Mouse (Mus musculus) embryonic facial prominence, embryonic 15.5 days (tissue): ENCODE measurements around the gene Grik4. TPM values are rescaled to one million over a fixed set of nuclear protein-coding genes. Genes with fewer than 3 reads are reported as not detected.
"Not testable (repeated sequence)": the region's sequence is repeated elsewhere in the genome, so short reads cannot be mapped to it uniquely, and the experiment has no call there.

Experiments used
- ATAC-seq: fragments of 200-750 bp; cut with Nextera tagmentation; 2 replicates; pipeline ENCODE4 v1.8.0; 2017; ENCODE audit warnings: low read depth, moderate TSS enrichment; ENCODE audit not compliant: insufficient number of reproducible peaks, low FRiP score, low TSS enrichment
- H3K27ac ChIP-seq: fragments of 300-500 bp; sonication (generic); replicated peaks from 2 replicates; pipeline ENCODE4 v1.5.1; 2015; ENCODE audit warnings: mild to moderate bottlenecking, inconsistent platforms
- H3K27me3 ChIP-seq: fragments of 300-500 bp; sonication (generic); 2 replicates; pipeline ENCODE4 v1.6.1; 2015; ENCODE audit warnings: inconsistent platforms
- H3K36me3 ChIP-seq: fragments of 300-500 bp; sonication (generic); 2 replicates; pipeline ENCODE4 v1.6.1; 2015; ENCODE audit warnings: mild to moderate bottlenecking, inconsistent platforms
- H3K4me1 ChIP-seq: fragments of 300-500 bp; sonication (generic); 2 replicates; pipeline ENCODE4 v1.6.1; 2015; ENCODE audit warnings: inconsistent platforms
- H3K4me2 ChIP-seq: fragments of 300-500 bp; sonication (generic); replicated peaks from 2 replicates; pipeline ENCODE4 v1.6.1; 2015; ENCODE audit warnings: mild to moderate bottlenecking, inconsistent platforms
- H3K4me3 ChIP-seq: fragments of 300-500 bp; sonication (generic); replicated peaks from 2 replicates; pipeline ENCODE4 v1.5.1; 2015; ENCODE audit warnings: mild to moderate bottlenecking, inconsistent platforms
- H3K9ac ChIP-seq: fragments of 300-500 bp; sonication (generic); 2 replicates; pipeline ENCODE4 v1.6.1; 2015; ENCODE audit warnings: inconsistent platforms
- H3K9me3 ChIP-seq: fragments of 300-500 bp; sonication (generic); replicated peaks from 2 replicates; pipeline ENCODE4 v1.6.1; 2016; ENCODE audit warnings: inconsistent platforms
- WGBS: fragments of 180-500 bp; shearing (Covaris S2); methylation state at CpG from one replicate; pipeline ENCODE4 v1.1.7; 2015; 5-methylcytosine and 5-hydroxymethylcytosine counted together
- polyA plus RNA-seq: library from polyadenylated mRNA; unstranded; fragments of >200 nt; fragmentation: Nextera tagmentation; extraction: Ambion mirVana; gene quantifications from 2 replicates; pipeline ENCODE4 v1.2.1, GENCODE M21; 2015

The Grik4 gene
- 1.8 and 2.0 TPM in 2 replicates for polyA plus RNA-seq

- Histone ChIP-seq H3K4me3 (peak within 1 kb of the TSS; percentile 72), H3K27me3 (peaks cover 9% of the 10 kb centered on the region), H3K9ac (peak within 1 kb of the TSS; percentile 66), H3K36me3 (no peaks in the 10 kb centered on the region), H3K4me1 (peaks cover 18% of the 10 kb centered on the region), H3K4me2 (peak within 1 kb of the TSS; percentile 100), H3K9me3 (no peaks in the 10 kb centered on the region), H3K27ac (0 out of 2 replicates have a peak within 1 kb of the TSS, but pooled peaks have one; percentile 19)
- peak; percentile 15; the same call in 1 of the 2 replicates for ATAC-seq
- under 1% methylated on average over 66 of the region's 68 CpGs for WGBS
Observed at GRCm38 (mm10) chr9:42943781-42944535, at the start of gene Grik4. Gene Grik4 (minus strand): TSS chr9:42944493.

GRCm38 (mm10) chr9:42993659-42994058 lies 49.4 kb upstream of the Grik4 start:
- no peaks in the 10 kb centered on the region for H3K27me3 ChIP-seq
- no peak overlapping the region for H3K4me2 ChIP-seq
- H3K4me1 ChIP-seq: no peaks in the 10 kb centered on the region
- no peak overlapping the region for H3K9ac ChIP-seq
- H3K27ac ChIP-seq: no peak overlapping the region
- H3K4me3 ChIP-seq: no peak overlapping the region
- no peak for ATAC-seq
- peaks cover 69% of the 10 kb centered on the region for H3K36me3 ChIP-seq
- WGBS: 74% methylated on average over 4 of the region's 4 CpGs
- H3K9me3 ChIP-seq: no peaks in the 10 kb centered on the region

- H3K27ac ChIP-seq: no peak overlapping the region
- H3K4me2 ChIP-seq: no peak overlapping the region
- WGBS: 85% methylated on average over 4 of the region's 4 CpGs
- H3K4me3 ChIP-seq: no peak overlapping the region
- no peaks in the 10 kb centered on the region for H3K9me3 ChIP-seq
- no peaks in the 10 kb centered on the region for H3K4me1 ChIP-seq
- H3K27me3 ChIP-seq: no peaks in the 10 kb centered on the region
- ATAC-seq: no peak
- no peak overlapping the region for H3K9ac ChIP-seq
- H3K36me3 ChIP-seq: peaks cover 62% of the 10 kb centered on the region
Observed at GRCm38 (mm10) chr9:42987988-42988387, 43.7 kb upstream of the Grik4 start.

- Histone ChIP-seq H3K4me2 (no peak overlapping the region), H3K36me3 (peaks cover 73% of the 10 kb centered on the region), H3K27ac (peak overlapping the region; percentile 65), H3K4me3 (no peak overlapping the region), H3K27me3 (no peaks in the 10 kb centered on the region), H3K9me3 (no peaks in the 10 kb centered on the region), H3K9ac (no peak overlapping the region), H3K4me1 (no peaks in the 10 kb centered on the region)
- WGBS: 45% methylated on average over 11 of the region's 11 CpGs
- no peak for ATAC-seq
Observed at GRCm38 (mm10) chr9:42968894-42969521, 24.7 kb upstream of the Grik4 start.

GRCm38 (mm10) chr9:42967731-42968130 lies 23.4 kb upstream of the Grik4 start:
- Histone ChIP-seq H3K27ac (no peak overlapping the region), H3K4me2 (no peak overlapping the region), H3K9me3 (no peaks in the 10 kb centered on the region), H3K9ac (no peak overlapping the region), H3K4me1 (no peaks in the 10 kb centered on the region), H3K4me3 (no peak overlapping the region), H3K36me3 (peaks cover 60% of the 10 kb centered on the region), H3K27me3 (no peaks in the 10 kb centered on the region)
- no peak for ATAC-seq
- WGBS: 88% methylated on average over 9 of the region's 9 CpGs

GRCm38 (mm10) chr9:42964809-42965208 lies 20.5 kb upstream of the Grik4 start:
- H3K27ac ChIP-seq, H3K9me3 ChIP-seq, H3K4me1 ChIP-seq, H3K9ac ChIP-seq, H3K4me3 ChIP-seq, H3K27me3 ChIP-seq, ATAC-seq, H3K4me2 ChIP-seq: not testable (repeated sequence)
- peaks cover 32% of the 10 kb centered on the region for H3K36me3 ChIP-seq
- WGBS: 65% methylated on average over 3 of the region's 3 CpGs

GRCm38 (mm10) chr9:42964366-42964765 lies 20.1 kb upstream of the Grik4 start:
- Histone ChIP-seq H3K36me3 (peaks cover 29% of the 10 kb centered on the region), H3K9me3 (no peaks in the 10 kb centered on the region), H3K4me1 (no peaks in the 10 kb centered on the region), H3K4me3 (no peak overlapping the region), H3K9ac (no peak overlapping the region), H3K27me3 (no peaks in the 10 kb centered on the region), H3K4me2 (no peak overlapping the region), H3K27ac (peak overlapping the region; percentile 25; the same call in 1 of the 2 replicates)
- WGBS: 64% methylated on average over 12 of the region's 12 CpGs
- ATAC-seq: no peak

GRCm38 (mm10) chr9:42962506-42962905 lies 18.2 kb upstream of the Grik4 start:
- no peaks in the 10 kb centered on the region for H3K9me3 ChIP-seq
- ATAC-seq: no peak
- peaks cover 13% of the 10 kb centered on the region for H3K36me3 ChIP-seq
- H3K4me2 ChIP-seq: no peak overlapping the region
- no peaks in the 10 kb centered on the region for H3K4me1 ChIP-seq
- H3K9ac ChIP-seq: no peak overlapping the region
- no peak overlapping the region for H3K4me3 ChIP-seq
- no peaks in the 10 kb centered on the region for H3K27me3 ChIP-seq
- WGBS: 64% methylated on average over 6 of the region's 6 CpGs
- no peak overlapping the region for H3K27ac ChIP-seq

- 50% methylated on average over 7 of the region's 7 CpGs for WGBS
- H3K36me3 ChIP-seq: no peaks in the 10 kb centered on the region
- no peak overlapping the region for H3K9ac ChIP-seq
- no peaks in the 10 kb centered on the region for H3K27me3 ChIP-seq
- no peak overlapping the region for H3K4me2 ChIP-seq
- no peak for ATAC-seq
- H3K9me3 ChIP-seq: no peaks in the 10 kb centered on the region
- no peak overlapping the region for H3K4me3 ChIP-seq
- H3K27ac ChIP-seq: no peak overlapping the region
- no peaks in the 10 kb centered on the region for H3K4me1 ChIP-seq
Observed at GRCm38 (mm10) chr9:42958401-42958800, 14.1 kb upstream of the Grik4 start.

- Histone ChIP-seq H3K4me3 (no peak overlapping the region), H3K9me3 (no peaks in the 10 kb centered on the region), H3K4me2 (no peak overlapping the region), H3K27ac (no peak overlapping the region), H3K9ac (no peak overlapping the region), H3K27me3 (peaks cover 2% of the 10 kb centered on the region; the same call in 1 of the 2 replicates), H3K36me3 (no peaks in the 10 kb centered on the region), H3K4me1 (peaks cover 7% of the 10 kb centered on the region)
- ATAC-seq: no peak
- 54% methylated on average over 1 of the region's 1 CpGs for WGBS
Observed at GRCm38 (mm10) chr9:42948381-42948780, 4.1 kb upstream of the Grik4 start.

GRCm38 (mm10) chr9:42945174-42945573 lies 881 bp upstream of the Grik4 start:
- no peak overlapping the region for H3K4me3 ChIP-seq
- no peak overlapping the region for H3K27ac ChIP-seq
- H3K36me3 ChIP-seq: no peaks in the 10 kb centered on the region
- no peak overlapping the region; the same call in 1 of the 2 replicates for H3K4me2 ChIP-seq
- no peak for ATAC-seq
- peaks cover 18% of the 10 kb centered on the region for H3K4me1 ChIP-seq
- H3K27me3 ChIP-seq: peaks cover 9% of the 10 kb centered on the region
- no peaks in the 10 kb centered on the region for H3K9me3 ChIP-seq
- 72% methylated on average over 7 of the region's 7 CpGs for WGBS
- H3K9ac ChIP-seq: no peak overlapping the region
